Mouse (Mus musculus) embryonic facial prominence, embryonic 11.5 days (tissue): ENCODE measurements around the gene Srsf6. TPM values are rescaled to one million over a fixed set of nuclear protein-coding genes. Genes with fewer than 3 reads are reported as not detected.

Source experiments
- ATAC-seq: fragments of 200-750 bp; cut with Nextera tagmentation; replicated peaks from 2 replicates; pipeline ENCODE4 v1.8.0; 2017; ENCODE audit warnings: low read depth; ENCODE audit not compliant: insufficient number of reproducible peaks, low FRiP score, low TSS enrichment
- DNase-seq: peaks from one replicate; pipeline ENCODE4 v3.0.0-alpha.2; 2015; ENCODE audit warnings: low spot score
- H3K27ac ChIP-seq: fragments of 300-500 bp; sonication (generic); replicated peaks from 2 replicates; pipeline ENCODE4 v1.5.1; 2014; ENCODE audit warnings: mild to moderate bottlenecking, low read depth, low read length, control low read depth
- H3K27me3 ChIP-seq: fragments of 300-500 bp; sonication (generic); 2 replicates; pipeline ENCODE4 v1.6.1; 2014; ENCODE audit warnings: mild to moderate bottlenecking, low read length, moderate library complexity, mixed read lengths; ENCODE audit not compliant: control insufficient read depth, insufficient read depth
- H3K36me3 ChIP-seq: fragments of 300-500 bp; sonication (generic); replicated peaks from 2 replicates; pipeline ENCODE4 v1.6.1; 2014; ENCODE audit warnings: low read depth, mild to moderate bottlenecking, low read length, moderate library complexity, mixed read lengths; ENCODE audit not compliant: control insufficient read depth, insufficient read depth
- H3K4me1 ChIP-seq: fragments of 300-500 bp; sonication (generic); 2 replicates; pipeline ENCODE4 v1.6.1; 2014; ENCODE audit warnings: low read length, mixed read lengths; ENCODE audit not compliant: control insufficient read depth, insufficient read depth
- H3K4me2 ChIP-seq: fragments of 300-500 bp; sonication (generic); 2 replicates; pipeline ENCODE4 v1.6.1; 2014; ENCODE audit warnings: low read depth, mild to moderate bottlenecking, control low read depth, low read length, moderate library complexity
- H3K4me3 ChIP-seq: fragments of 300-500 bp; sonication (generic); 2 replicates; pipeline ENCODE4 v1.5.1; 2014; ENCODE audit warnings: low read depth, low read length, control low read depth
- H3K9ac ChIP-seq: fragments of 300-500 bp; sonication (generic); replicated peaks from 2 replicates; pipeline ENCODE4 v1.6.1; 2014; ENCODE audit warnings: mild to moderate bottlenecking, control low read depth, low read length
- H3K9me3 ChIP-seq: fragments of 300-500 bp; sonication (generic); replicated peaks from 2 replicates; pipeline ENCODE4 v1.6.1; 2016; ENCODE audit warnings: mild to moderate bottlenecking, low read length, inconsistent platforms, mixed read lengths; ENCODE audit not compliant: control insufficient read depth
- WGBS: fragments of 180-500 bp; shearing (Covaris S2); extraction: QIAGEN DNeasy Blood & Tissue Kit; methylation state at CpG from one replicate; pipeline ENCODE4 v1.1.7; 2014; 5-methylcytosine and 5-hydroxymethylcytosine counted together
- polyA plus RNA-seq: library from polyadenylated mRNA; unstranded; fragments of >200 nt; fragmentation: Nextera tagmentation; extraction: Ambion mirVana; gene quantifications from 2 replicates; pipeline ENCODE4 v1.2.1, GENCODE M21; 2014

Gene Srsf6
- polyA plus RNA-seq, 1 experiment from 2014 or later = 327 TPM

GRCm38 (mm10) chr2:162934421-162934820 lies 3.1 kb downstream of the Srsf6 start:
- H3K4me2 ChIP-seq = no peak overlapping the region
- H3K36me3 ChIP-seq = peaks cover 11% of the 10 kb centered on the region
- no peaks in the 10 kb centered on the region for H3K27me3 ChIP-seq
- 93% methylated on average over 19 of the region's 19 CpGs for WGBS
- no peak overlapping the region for H3K4me3 ChIP-seq
- no peak overlapping the region for H3K9ac ChIP-seq
- DNase-seq = no peak
- no peaks in the 10 kb centered on the region for H3K9me3 ChIP-seq
- no peak for ATAC-seq
- H3K27ac ChIP-seq = no peak overlapping the region
- H3K4me1 ChIP-seq = no peaks in the 10 kb centered on the region

GRCm38 (mm10) chr2:162935700-162936099 lies 4.4 kb downstream of the Srsf6 start:
- Histone ChIP-seq H3K4me2 (no peak overlapping the region), H3K27ac (no peak overlapping the region), H3K9me3 (no peaks in the 10 kb centered on the region), H3K36me3 (peaks cover 14% of the 10 kb centered on the region), H3K4me3 (no peak overlapping the region), H3K9ac (no peak overlapping the region), H3K4me1 (no peaks in the 10 kb centered on the region), H3K27me3 (no peaks in the 10 kb centered on the region)
- ATAC-seq (no peak), DNase-seq (no peak)
- WGBS = 96% methylated on average over 3 of the region's 3 CpGs

- Histone ChIP-seq H3K27ac (no peak overlapping the region), H3K4me1 (no peaks in the 10 kb centered on the region; the same call in 1 of the 2 replicates), H3K27me3 (peaks cover 3% of the 10 kb centered on the region; the same call in 1 of the 2 replicates), H3K9me3 (no peaks in the 10 kb centered on the region), H3K4me3 (no peak overlapping the region), H3K4me2 (no peak overlapping the region), H3K36me3 (peaks cover 8% of the 10 kb centered on the region), H3K9ac (no peak overlapping the region)
- 83% methylated on average over 1 of the region's 1 CpGs for WGBS
- DNase-seq (no peak), ATAC-seq (no peak)
Measured at GRCm38 (mm10) chr2:162939562-162939961, 8.2 kb downstream of the Srsf6 start.

- Histone ChIP-seq H3K4me2 (peak within 1 kb of the TSS; percentile 97), H3K4me3 (peak within 1 kb of the TSS; percentile 48), H3K27ac (no peak within 1 kb of the TSS), H3K9me3 (no peaks in the 10 kb centered on the region), H3K27me3 (peaks cover 3% of the 10 kb centered on the region; the same call in 1 of the 2 replicates), H3K4me1 (no peaks in the 10 kb centered on the region; the same call in 1 of the 2 replicates), H3K36me3 (peaks cover 5% of the 10 kb centered on the region), H3K9ac (peak within 1 kb of the TSS; percentile 57)
- DNase-seq (peak; percentile 45), ATAC-seq (peak; percentile 62)
- under 1% methylated on average over 40 of the region's 40 CpGs for WGBS
Measured at GRCm38 (mm10) chr2:162943148-162943846, 12.0 kb downstream of the Srsf6 start, which contains the start of gene L3mbtl1. L3mbtl1 (plus strand) TSS chr2:162943472.

GRCm38 (mm10) chr2:162943931-162944330 lies 12.6 kb downstream of the Srsf6 start:
- ATAC-seq (no peak), DNase-seq (no peak)
- Histone ChIP-seq H3K27ac (no peak overlapping the region), H3K4me3 (no peak overlapping the region; the same call in 1 of the 2 replicates), H3K9ac (no peak overlapping the region), H3K36me3 (peaks cover 5% of the 10 kb centered on the region), H3K9me3 (no peaks in the 10 kb centered on the region), H3K27me3 (peaks cover 3% of the 10 kb centered on the region; the same call in 1 of the 2 replicates), H3K4me1 (no peaks in the 10 kb centered on the region; the same call in 1 of the 2 replicates), H3K4me2 (peak overlapping the region; percentile 97)
- WGBS = 9% methylated on average over 10 of the region's 11 CpGs

- DNase-seq (no peak), ATAC-seq (no peak)
- Histone ChIP-seq H3K4me1 (no peaks in the 10 kb centered on the region), H3K9me3 (no peaks in the 10 kb centered on the region), H3K4me3 (no peak overlapping the region), H3K9ac (no peak overlapping the region), H3K4me2 (no peak overlapping the region), H3K27ac (no peak overlapping the region), H3K36me3 (no peaks in the 10 kb centered on the region), H3K27me3 (peaks cover 3% of the 10 kb centered on the region; the same call in 1 of the 2 replicates)
- WGBS = 79% methylated on average over 5 of the region's 5 CpGs
Measured at GRCm38 (mm10) chr2:162946964-162947363, 15.6 kb downstream of the Srsf6 start.

GRCm38 (mm10) chr2:162947736-162948135 lies 16.4 kb downstream of the Srsf6 start:
- H3K4me3 ChIP-seq = 0 out of 2 replicates have a peak overlapping the region, but pooled peaks have one; percentile 7
- H3K4me2 ChIP-seq = peak overlapping the region; percentile 34; the same call in 1 of the 2 replicates
- no peak overlapping the region for H3K27ac ChIP-seq
- 31% methylated on average over 15 of the region's 15 CpGs for WGBS
- peaks cover 3% of the 10 kb centered on the region; the same call in 1 of the 2 replicates for H3K27me3 ChIP-seq
- no peaks in the 10 kb centered on the region for H3K4me1 ChIP-seq
- no peaks in the 10 kb centered on the region for H3K9me3 ChIP-seq
- ATAC-seq (no peak), DNase-seq (peak; percentile 32)
- H3K9ac ChIP-seq = no peak overlapping the region
- H3K36me3 ChIP-seq = no peaks in the 10 kb centered on the region

GRCm38 (mm10) chr2:162948221-162948620 lies 16.9 kb downstream of the Srsf6 start:
- peak overlapping the region; percentile 34 for H3K4me2 ChIP-seq
- H3K27ac ChIP-seq = no peak overlapping the region
- no peaks in the 10 kb centered on the region for H3K9me3 ChIP-seq
- H3K9ac ChIP-seq = no peak overlapping the region
- 0 out of 2 replicates have a peak overlapping the region, but pooled peaks have one; percentile 7 for H3K4me3 ChIP-seq
- no peaks in the 10 kb centered on the region for H3K27me3 ChIP-seq
- WGBS = 61% methylated on average over 14 of the region's 14 CpGs
- H3K4me1 ChIP-seq = no peaks in the 10 kb centered on the region
- no peak for DNase-seq
- ATAC-seq = no peak
- no peaks in the 10 kb centered on the region for H3K36me3 ChIP-seq
